Mouse (Mus musculus) erythroblast, embryonic 14.5 days (primary cell): ENCODE results near the gene Arpc1a.

ENCODE experiments used
- GATA1 ChIP-seq: IDR thresholded peaks from 2 replicates; pipeline ENCODE4 v1.6.1; 2012; ENCODE audit warnings: low read length, inconsistent platforms, mixed read lengths
- TAL1 ChIP-seq: IDR thresholded peaks from 3 replicates; pipeline ENCODE4 v1.6.1; 2012; ENCODE audit warnings: low read length, inconsistent platforms, mixed read lengths

DNA sequence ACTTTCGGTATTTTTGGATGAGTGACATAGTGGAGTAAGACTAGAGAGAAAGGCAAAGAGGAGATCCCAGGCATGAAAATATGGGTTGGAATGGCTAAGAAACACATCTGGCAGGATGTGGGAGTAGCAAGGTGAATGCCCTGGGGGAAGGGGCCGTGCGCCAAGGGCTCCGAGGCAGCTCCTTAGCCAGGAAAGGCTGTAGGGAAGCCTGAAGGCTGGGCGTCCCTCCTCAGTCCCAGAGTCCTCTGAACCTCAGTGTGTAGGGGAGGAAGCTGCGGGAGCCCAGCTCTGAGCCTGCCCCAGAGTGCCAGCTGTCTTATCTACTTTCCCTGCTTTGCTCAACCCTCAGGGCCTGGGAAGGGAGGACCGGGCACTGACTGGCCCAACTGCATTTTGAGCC lies 37.3 kb downstream of the Arpc1a start:
- no peak for TF ChIP-seq GATA1
- no peak for TF ChIP-seq TAL1
